Mouse (Mus musculus): ENCODE results near the gene Osbpl9.

Osbpl9 gene

GRCm38 (mm10) chr4:109131256-109131872 is 70.7 kb downstream of the Osbpl9 start:
- DNase-seq (ENCODE audit: low read depth) = no peak

- no peak for DNase-seq (ENCODE audit: low read depth)
Observed at GRCm38 (mm10) chr4:109128971-109129370, 73.1 kb downstream of the Osbpl9 start.

GRCm38 (mm10) chr4:109128017-109128416 is 74.1 kb downstream of the Osbpl9 start:
- no peak for DNase-seq (ENCODE audit: low read depth)

- DNase-seq (ENCODE audit: low read depth) = no peak
Observed at GRCm38 (mm10) chr4:109126834-109127564, 75.1 kb downstream of the Osbpl9 start.

GRCm38 (mm10) chr4:109125746-109126425 is 76.2 kb downstream of the Osbpl9 start:
- no peak for DNase-seq (ENCODE audit: low read depth)

DNA sequence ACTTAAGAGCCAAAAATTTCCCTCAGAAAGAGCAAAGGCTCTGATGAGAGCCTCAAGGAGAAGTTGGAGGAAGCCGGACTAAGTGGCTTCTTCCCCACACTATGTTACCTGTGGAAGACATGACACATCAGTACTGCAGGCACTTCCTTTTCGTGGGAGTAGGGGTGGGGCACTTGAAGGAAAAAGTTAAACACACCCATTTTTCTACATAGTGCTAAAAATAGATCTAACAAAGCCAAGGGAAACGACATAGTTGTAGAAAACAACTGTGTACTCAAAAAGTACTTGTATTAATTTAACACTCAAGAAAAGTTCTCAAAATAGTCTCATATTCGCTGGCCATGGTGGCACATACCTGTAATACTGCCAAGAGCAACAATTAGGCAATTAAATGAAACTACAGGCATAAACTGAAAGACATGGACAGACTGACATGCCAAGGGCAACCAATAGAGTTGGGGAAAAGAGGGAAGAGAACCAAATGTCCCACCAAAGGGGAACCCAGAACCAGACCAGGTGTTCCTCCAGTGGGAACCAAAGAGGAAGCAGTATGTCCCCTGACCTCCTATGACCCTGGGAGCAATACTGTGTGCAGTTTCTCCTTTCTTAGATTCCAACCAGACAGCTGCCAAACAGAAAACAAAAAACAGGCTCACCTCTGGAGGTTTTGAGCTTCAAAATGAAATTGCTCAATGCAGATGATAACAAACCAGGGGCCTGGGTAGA is 79.1 kb downstream of the Osbpl9 start:
- peak; percentile 38 for DNase-seq (ENCODE audit: low read depth)

- DNase-seq (ENCODE audit: low read depth) = peak; percentile 44
Observed at GRCm38 (mm10) chr4:109120735-109121134, 81.3 kb downstream of the Osbpl9 start.

DNA sequence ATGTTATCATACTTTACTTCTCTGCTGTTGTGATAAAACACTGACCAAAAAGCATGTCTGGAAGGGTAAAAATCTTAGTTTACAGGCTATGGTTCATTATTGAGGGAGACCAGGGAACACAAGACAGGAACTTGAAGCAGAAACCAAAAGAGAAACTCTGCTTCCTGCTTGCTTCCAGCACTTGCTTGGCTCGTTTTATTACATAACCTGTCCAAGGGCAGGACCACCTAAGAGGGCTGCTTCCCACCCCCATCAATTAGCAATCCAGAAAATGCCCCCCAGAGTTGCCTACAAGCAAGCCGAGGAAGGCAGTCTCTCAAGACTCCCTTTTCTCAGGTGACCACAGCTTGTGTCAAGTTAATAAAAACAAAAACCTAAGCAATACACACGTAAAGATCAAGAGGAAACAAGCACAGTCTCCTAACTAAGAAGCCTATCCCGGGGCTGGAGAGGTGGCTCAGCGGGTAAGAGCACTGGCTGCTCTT is 82.4 kb downstream of the Osbpl9 start:
- DNase-seq (ENCODE audit: low read depth) = peak; percentile 59

DNA sequence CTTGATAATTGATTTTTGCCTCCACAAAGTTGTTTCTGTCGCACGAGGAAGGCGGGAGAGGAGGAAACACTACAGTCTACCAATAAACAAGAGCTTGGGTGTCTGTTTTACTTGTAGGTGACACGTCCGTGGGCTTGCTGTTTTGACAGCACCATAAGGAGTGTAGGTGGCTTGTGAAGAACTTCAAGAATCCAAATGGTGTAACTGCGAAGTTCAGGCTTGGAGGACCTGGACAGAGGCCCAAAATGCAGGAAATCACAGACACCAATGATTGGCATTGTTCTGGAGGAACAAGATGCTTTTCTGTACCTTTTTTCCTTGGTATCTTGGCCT is 83.8 kb downstream of the Osbpl9 start:
- DNase-seq (ENCODE audit: low read depth) = no peak

DNA sequence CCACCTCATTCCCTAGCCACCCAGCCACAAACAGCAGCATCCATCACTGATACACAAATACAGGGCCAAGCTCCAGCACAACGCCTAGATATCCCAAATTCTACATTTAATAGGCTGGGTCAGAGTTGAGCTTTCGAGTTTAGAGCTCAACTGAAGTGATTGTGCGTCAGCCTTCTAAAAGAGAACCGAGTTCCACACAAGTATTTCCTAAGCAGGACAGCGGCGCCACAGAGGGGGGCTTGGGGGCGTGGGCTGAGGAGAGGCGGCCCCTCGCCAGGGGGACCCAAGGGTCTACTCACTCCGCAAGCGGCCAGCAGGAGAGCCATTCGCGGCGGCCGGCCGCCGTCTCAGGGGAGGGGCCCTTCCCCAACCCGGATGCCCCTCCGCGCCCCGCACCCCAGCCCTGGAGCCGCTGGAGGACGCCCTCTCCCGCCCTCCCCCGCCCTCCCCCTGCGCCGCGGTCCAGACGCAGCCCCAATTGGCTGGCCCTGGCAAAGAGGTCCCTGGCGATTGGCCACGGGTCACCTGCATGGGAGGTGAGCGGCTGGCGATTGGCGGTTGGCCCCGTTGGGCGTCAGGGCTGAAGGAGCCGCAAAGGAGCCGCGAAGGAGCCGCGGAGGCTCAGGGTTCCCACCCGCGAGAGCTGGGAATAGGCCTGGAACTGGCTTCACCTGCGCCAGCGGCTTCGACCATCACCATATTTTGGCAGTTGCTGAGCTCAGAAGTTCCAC is 84.3 kb downstream of the Osbpl9 start:
- DNase-seq (ENCODE audit: low read depth) = peak; percentile 94

- DNase-seq (ENCODE audit: low read depth) = peak; percentile 31
Observed at GRCm38 (mm10) chr4:109116938-109117337, 85.1 kb downstream of the Osbpl9 start.

DNA sequence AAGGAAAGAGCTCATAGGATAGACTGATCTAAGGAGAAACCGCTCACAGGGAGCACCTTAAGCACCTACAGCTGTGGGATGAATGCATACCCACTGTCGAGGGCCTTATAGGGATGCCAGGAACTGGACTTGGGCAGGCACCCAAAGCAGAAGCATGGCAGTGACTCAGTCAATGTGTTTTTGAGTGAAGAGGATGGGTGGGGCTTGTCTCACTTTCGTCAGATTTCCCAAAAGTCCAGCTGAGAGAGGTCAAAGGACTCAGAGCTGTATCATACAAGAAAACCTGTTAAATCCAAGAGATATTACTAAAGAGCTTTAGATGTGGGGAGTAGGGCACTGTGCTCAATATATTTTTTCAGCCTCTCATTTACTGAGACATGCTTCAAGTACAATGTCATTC is 85.6 kb downstream of the Osbpl9 start:
- DNase-seq (ENCODE audit: low read depth) = peak; percentile 27

- no peak for DNase-seq (ENCODE audit: low read depth)
Observed at GRCm38 (mm10) chr4:109115742-109116141, 86.3 kb downstream of the Osbpl9 start.

- DNase-seq (ENCODE audit: low read depth) = no peak
Observed at GRCm38 (mm10) chr4:109114308-109114707, 87.8 kb downstream of the Osbpl9 start.

GRCm38 (mm10) chr4:109112915-109113505 is 89.1 kb downstream of the Osbpl9 start:
- DNase-seq (ENCODE audit: low read depth) = no peak

DNA sequence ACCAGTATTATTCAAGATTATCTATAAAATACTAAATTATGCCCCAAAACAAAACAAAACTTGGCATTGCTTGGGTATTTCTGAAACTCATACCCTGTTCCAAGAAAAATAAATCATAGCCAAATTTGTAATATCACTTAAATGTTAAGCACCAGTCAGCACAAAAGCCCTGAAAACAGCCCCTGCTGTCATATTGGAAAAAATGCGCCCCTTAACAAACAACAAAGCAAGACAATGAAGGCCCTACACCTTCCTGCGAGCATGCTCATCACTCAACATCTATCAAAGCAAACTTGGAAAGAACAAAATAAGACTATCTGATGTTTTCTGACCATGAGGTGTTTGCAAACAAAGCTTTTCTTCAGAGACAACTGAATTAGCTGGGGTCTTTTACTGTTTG is 91.1 kb downstream of the Osbpl9 start:
- no peak for DNase-seq (ENCODE audit: low read depth)

DNA sequence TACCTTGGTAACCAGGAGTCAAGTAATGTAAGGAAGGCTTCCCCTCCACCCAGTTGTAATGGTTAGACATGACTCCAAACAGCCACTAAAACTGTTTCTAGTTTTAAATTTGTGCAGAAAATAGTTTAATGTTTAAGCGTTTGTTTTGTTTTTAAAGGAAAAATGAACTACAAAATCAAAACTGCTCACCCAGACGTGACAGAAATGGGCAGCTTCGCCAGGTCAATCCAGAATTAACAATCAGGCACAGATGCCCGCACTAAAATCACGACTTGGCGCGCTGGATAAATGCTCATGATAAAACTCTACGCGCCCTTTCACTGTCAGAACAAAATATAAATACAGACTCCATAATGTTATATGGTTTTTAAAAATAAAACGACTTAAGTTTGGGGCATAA is 92.4 kb downstream of the Osbpl9 start:
- no peak for DNase-seq (ENCODE audit: low read depth)

GRCm38 (mm10) chr4:109109012-109109411 is 93.1 kb downstream of the Osbpl9 start:
- no peak for DNase-seq (ENCODE audit: low read depth)

DNA sequence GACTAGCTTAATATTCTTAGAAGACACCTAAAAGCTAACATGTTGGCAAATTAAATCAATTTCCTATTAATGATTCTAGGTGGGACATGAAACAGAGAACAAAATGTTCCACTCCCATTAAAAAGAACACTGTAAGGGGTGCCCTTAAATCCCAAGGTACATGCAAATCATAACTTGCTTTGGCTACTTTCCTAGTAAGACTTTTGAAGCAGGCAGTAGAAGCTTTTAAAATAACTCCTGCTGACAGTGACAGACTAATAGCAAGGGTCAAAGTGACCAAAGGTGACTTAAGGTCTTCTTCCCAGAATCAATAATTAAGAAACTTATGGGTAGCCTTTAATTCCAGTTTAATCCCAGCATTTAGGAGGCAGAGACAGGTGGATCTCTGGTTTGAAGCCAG is 95.5 kb downstream of the Osbpl9 start:
- DNase-seq (ENCODE audit: low read depth) = no peak

- DNase-seq (ENCODE audit: low read depth) = no peak
Observed at GRCm38 (mm10) chr4:109106034-109106433, 96.0 kb downstream of the Osbpl9 start.

DNA sequence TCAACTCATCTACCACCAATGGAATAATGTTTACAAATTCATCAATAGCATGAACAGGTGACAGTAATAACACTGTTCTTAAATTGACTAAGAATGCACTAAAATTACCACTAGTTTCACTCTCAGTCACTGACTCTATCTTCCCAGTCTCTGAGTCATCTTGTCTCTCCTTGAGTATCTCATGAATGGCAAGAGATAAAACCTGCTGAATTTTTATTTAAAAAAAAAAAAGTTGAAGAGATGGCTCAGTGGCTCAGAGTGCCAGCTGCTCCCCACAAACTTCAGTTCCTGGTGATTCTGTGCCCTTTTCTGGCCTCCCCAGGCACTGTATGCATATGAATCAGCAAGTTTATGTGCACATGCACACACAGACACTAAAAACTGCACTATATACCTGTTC is 96.8 kb downstream of the Osbpl9 start:
- no peak for DNase-seq (ENCODE audit: low read depth)

Data from naive thymus-derived CD4-positive, alpha-beta T cell, adult 2 months (primary cell).